Mouse (Mus musculus) gastrocnemius, adult 8-10 months (tissue): Measurements from ENCODE around the gene Sart3. TPM values are rescaled to one million over a fixed set of nuclear protein-coding genes. Genes with fewer than 3 reads are reported as not detected.
A peak's percentile ranks its signal among the peaks of the same experiment; 100 is the strongest.

Experiments
- DNase-seq, 2 experiments: peaks; one replicate each; pipeline ENCODE4 v3.0.0; 2022; ENCODE audit warnings: low spot score in 2 of 2
- total RNA-seq, 4 experiments: library from RNA; stranded (reverse); gene quantifications; 2 replicates each; pipeline ENCODE4 v1.2.4; 2022

Sart3 gene
- total RNA-seq, 4 experiments from 2014 or later: 6.3 to 6.9 (median 6.7) TPM

- DNase-seq: no peak
Measured at GRCm38 (mm10) chr5:113726618-113727017, 45.7 kb downstream of the Sart3 start.

- DNase-seq: no peak
Measured at GRCm38 (mm10) chr5:113725417-113725816, 46.9 kb downstream of the Sart3 start.

GRCm38 (mm10) chr5:113724446-113724845, 47.9 kb downstream of the Sart3 start, which contains the start of gene 1700069L16Rik:
Gene 1700069L16Rik, minus strand, starts transcription at chr5:113724772.
- peak; percentile 48 to 58 for DNase-seq

- no peak for DNase-seq
Measured at GRCm38 (mm10) chr5:113723567-113724237, 48.6 kb downstream of the Sart3 start.

- DNase-seq: no peak
Measured at GRCm38 (mm10) chr5:113722224-113723013, 49.9 kb downstream of the Sart3 start.

GRCm38 (mm10) chr5:113719221-113719661, 53.1 kb downstream of the Sart3 start:
- DNase-seq: no peak

- DNase-seq: no peak
Measured at GRCm38 (mm10) chr5:113716581-113717388, 55.5 kb downstream of the Sart3 start.

- DNase-seq: no peak
Measured at GRCm38 (mm10) chr5:113712861-113713260, 59.4 kb downstream of the Sart3 start.

- no peak for DNase-seq
Measured at GRCm38 (mm10) chr5:113703803-113704585, 68.3 kb downstream of the Sart3 start.

GRCm38 (mm10) chr5:113700388-113701023, 71.8 kb downstream of the Sart3 start:
- DNase-seq: no peak

GRCm38 (mm10) chr5:113694415-113694814, 77.9 kb downstream of the Sart3 start:
- DNase-seq: peak; percentile 12 to 16

- no peak for DNase-seq
Measured at GRCm38 (mm10) chr5:113694000-113694399, 78.3 kb downstream of the Sart3 start.

GRCm38 (mm10) chr5:113693196-113693755, 79.0 kb downstream of the Sart3 start:
- DNase-seq: no peak

Other genes with a start within 250 kb of the Sart3 start
- gene Cmklr1, start 122.1 kb downstream of the Sart3 start, total RNA-seq: 10 to 100 TPM in 1 of 4 experiments, 1 to 10 TPM in 3; 6.6 to 11.3 (median 8.4) TPM
- gene 1700069L16Rik, start 47.7 kb downstream of the Sart3 start, total RNA-seq: not detected
- 1 to 10 TPM; 9.6 to 9.8 (median 9.7) TPM for gene Ficd, start 36.7 kb downstream of the Sart3 start, total RNA-seq
- gene Iscu, start 238 bp upstream of the Sart3 start, total RNA-seq: 100 to 1,000 TPM; 156 to 185 (median 175) TPM
- 1 to 10 TPM in 1 of 4 experiments, under 1 TPM in 3; 0.36 to 1.1 (median 0.77) TPM for gene Tmem119, start 28.0 kb upstream of the Sart3 start, total RNA-seq
- gene Selplg, start 60.1 kb upstream of the Sart3 start, total RNA-seq: 1 to 10 TPM in 1 of 4 experiments, under 1 TPM in 3; 0.41 to 1.5 (median 0.48) TPM
- 1 to 10 TPM; 7.0 to 9.8 (median 8.2) TPM for gene Coro1c, start 136.2 kb upstream of the Sart3 start, total RNA-seq
- gene Ssh1, start 221.4 kb upstream of the Sart3 start, total RNA-seq: 1 to 10 TPM; 6.3 to 9.8 (median 6.9) TPM
- gene Dao, start 231.2 kb upstream of the Sart3 start, total RNA-seq: not detected